Mouse (Mus musculus) stomach, postnatal 0 days (tissue): Measurements from ENCODE around the gene Mast2. TPM values are rescaled to one million over a fixed set of nuclear protein-coding genes. Genes with fewer than 3 reads are reported as not detected.
A peak's percentile ranks its signal among the peaks of the same experiment; 100 is the strongest.

ENCODE experiments used
- ATAC-seq: fragments of 200-750 bp; cut with Nextera tagmentation; 2 replicates; pipeline ENCODE4 v1.8.0; 2017; ENCODE audit not compliant: low FRiP score, low TSS enrichment
- DNase-seq: peaks from one replicate; pipeline ENCODE4 v3.0.0-alpha.2; 2016; ENCODE audit warnings: low spot score
- H3K27ac ChIP-seq: fragments of 300-500 bp; sonication (generic); replicated peaks from 2 replicates; pipeline ENCODE4 v1.5.1; 2014; ENCODE audit warnings: mild to moderate bottlenecking, control low read depth
- H3K27me3 ChIP-seq: fragments of 300-500 bp; sonication (generic); 2 replicates; pipeline ENCODE4 v1.6.1; 2014; ENCODE audit warnings: low read length; ENCODE audit not compliant: control insufficient read depth, insufficient read depth
- H3K36me3 ChIP-seq: fragments of 300-500 bp; sonication (generic); 2 replicates; pipeline ENCODE4 v1.6.1; 2014; ENCODE audit warnings: low read length, mixed read lengths; ENCODE audit not compliant: control insufficient read depth, insufficient read depth
- H3K4me1 ChIP-seq: fragments of 300-500 bp; sonication (generic); replicated peaks from 2 replicates; pipeline ENCODE4 v1.6.1; 2014; ENCODE audit warnings: antibody characterized with exemption; ENCODE audit not compliant: control insufficient read depth, insufficient read depth
- H3K4me2 ChIP-seq: fragments of 300-500 bp; sonication (generic); replicated peaks from 2 replicates; pipeline ENCODE4 v1.6.1; 2014; ENCODE audit warnings: low read depth, mild to moderate bottlenecking, control low read depth, moderate library complexity
- H3K4me3 ChIP-seq: fragments of 300-500 bp; sonication (generic); 2 replicates; pipeline ENCODE4 v1.5.1; 2014; ENCODE audit warnings: low read depth, low read length, control low read depth
- H3K9ac ChIP-seq: fragments of 300-500 bp; sonication (generic); 2 replicates; pipeline ENCODE4 v1.6.1; 2014; ENCODE audit warnings: mild to moderate bottlenecking, low read length, control low read depth, mixed read lengths
- H3K9me3 ChIP-seq: fragments of 300-500 bp; sonication (generic); 2 replicates; pipeline ENCODE4 v1.6.1; 2016; ENCODE audit warnings: low read length; ENCODE audit not compliant: control insufficient read depth
- CTCF ChIP-seq: IDR thresholded peaks from 2 replicates; pipeline ENCODE4 v1.5.1; 2016; ENCODE audit warnings: antibody characterized with exemption, low read depth, mild to moderate bottlenecking, moderate library complexity
- EP300 ChIP-seq: optimal IDR thresholded peaks from 2 replicates; pipeline ENCODE3; 2016; ENCODE audit warnings: antibody characterized with exemption
- WGBS: fragments of 180-500 bp; shearing (Covaris S2); extraction: QIAGEN DNeasy Blood & Tissue Kit; methylation state at CpG from one replicate; pipeline ENCODE4 v1.1.7; 2014; 5-methylcytosine and 5-hydroxymethylcytosine counted together
- polyA plus RNA-seq: library from polyadenylated mRNA; unstranded; fragments of >200 nt; fragmentation: Nextera tagmentation; extraction: Ambion mirVana; gene quantifications from 2 replicates; pipeline ENCODE4 v1.2.1, GENCODE M21; 2015

The Mast2 gene
- polyA plus RNA-seq, 1 experiment from 2014 or later = 5.1 TPM

GRCm38 (mm10) chr4:116492460-116492859 lies 28.5 kb upstream of the Mast2 start:
- ATAC-seq = peak; percentile 80
- 34% methylated on average over 4 of the region's 4 CpGs for WGBS
- Histone ChIP-seq H3K27ac (0 out of 2 replicates have a peak overlapping the region, but pooled peaks have one; percentile 20), H3K9ac (no peak overlapping the region), H3K9me3 (peaks cover 3% of the 10 kb centered on the region; the same call in 1 of the 2 replicates), H3K4me3 (no peak overlapping the region), H3K4me1 (no peaks in the 10 kb centered on the region), H3K27me3 (no peaks in the 10 kb centered on the region), H3K4me2 (no peak overlapping the region), H3K36me3 (no peaks in the 10 kb centered on the region)
- DNase-seq = peak; percentile 15
- TF ChIP-seq EP300 (no peak), CTCF (no peak)

- ATAC-seq (no peak), DNase-seq (no peak)
- no peaks in the 10 kb centered on the region for H3K27me3 ChIP-seq
- H3K4me3 ChIP-seq = no peak overlapping the region
- H3K27ac ChIP-seq = peak overlapping the region; percentile 30; the same call in 1 of the 2 replicates
- WGBS = 35% methylated on average over 2 of the region's 2 CpGs
- H3K9ac ChIP-seq = no peak overlapping the region
- no peak for TF ChIP-seq EP300
- TF ChIP-seq CTCF = no peak
- H3K36me3 ChIP-seq = no peaks in the 10 kb centered on the region
- no peak overlapping the region for H3K4me2 ChIP-seq
- peaks cover 3% of the 10 kb centered on the region; the same call in 1 of the 2 replicates for H3K9me3 ChIP-seq
- no peaks in the 10 kb centered on the region for H3K4me1 ChIP-seq
Observed at GRCm38 (mm10) chr4:116491886-116492285, 27.9 kb upstream of the Mast2 start.

- H3K4me2 ChIP-seq = no peak overlapping the region
- H3K4me1 ChIP-seq = no peaks in the 10 kb centered on the region
- peaks cover 3% of the 10 kb centered on the region; the same call in 1 of the 2 replicates for H3K9me3 ChIP-seq
- H3K27me3 ChIP-seq = no peaks in the 10 kb centered on the region
- 29% methylated on average over 2 of the region's 2 CpGs for WGBS
- H3K36me3 ChIP-seq = no peaks in the 10 kb centered on the region
- TF ChIP-seq EP300 = no peak
- TF ChIP-seq CTCF = no peak
- no peak overlapping the region for H3K9ac ChIP-seq
- DNase-seq (peak; percentile 37), ATAC-seq (peak; percentile 73)
- H3K27ac ChIP-seq = no peak overlapping the region
- no peak overlapping the region for H3K4me3 ChIP-seq
Observed at GRCm38 (mm10) chr4:116491119-116491536, 27.1 kb upstream of the Mast2 start.

- TF ChIP-seq CTCF = no peak
- no peak for TF ChIP-seq EP300
Observed at GRCm38 (mm10) chr4:116483476-116483875, 19.5 kb upstream of the Mast2 start.

GRCm38 (mm10) chr4:116481322-116481721 lies 17.3 kb upstream of the Mast2 start:
- DNase-seq = no peak
- no peak overlapping the region for H3K9ac ChIP-seq
- no peaks in the 10 kb centered on the region for H3K27me3 ChIP-seq
- 58% methylated on average over 2 of the region's 2 CpGs for WGBS
- ATAC-seq = no peak
- no peak overlapping the region for H3K4me3 ChIP-seq
- no peak overlapping the region for H3K27ac ChIP-seq
- no peaks in the 10 kb centered on the region for H3K4me1 ChIP-seq
- no peaks in the 10 kb centered on the region for H3K36me3 ChIP-seq
- no peaks in the 10 kb centered on the region for H3K9me3 ChIP-seq
- H3K4me2 ChIP-seq = no peak overlapping the region
- TF ChIP-seq CTCF (no peak), EP300 (no peak)

More at GRCm38 (mm10) chr4:116483476-116483875, 19.5 kb upstream of the Mast2 start:
- ATAC-seq = no peak
- DNase-seq = no peak
- 24% methylated on average over 2 of the region's 2 CpGs for WGBS
- no peak overlapping the region for H3K4me2 ChIP-seq
- no peaks in the 10 kb centered on the region for H3K36me3 ChIP-seq
- H3K27ac ChIP-seq = no peak overlapping the region
- no peaks in the 10 kb centered on the region for H3K4me1 ChIP-seq
- no peak overlapping the region for H3K9ac ChIP-seq
- H3K9me3 ChIP-seq = no peaks in the 10 kb centered on the region
- no peaks in the 10 kb centered on the region for H3K27me3 ChIP-seq
- H3K4me3 ChIP-seq = no peak overlapping the region

- WGBS = under 1% methylated on average over 56 of the region's 74 CpGs
Observed at GRCm38 (mm10) chr4:116463231-116464125, 505 bp downstream of the Mast2 start.

More at GRCm38 (mm10) chr4:116463231-116464125, 505 bp downstream of the Mast2 start:
- Histone ChIP-seq H3K9me3 (no peaks in the 10 kb centered on the region), H3K9ac (peak overlapping the region; percentile 89), H3K4me3 (peak overlapping the region; percentile 95), H3K27me3 (no peaks in the 10 kb centered on the region), H3K27ac (peak overlapping the region; percentile 92), H3K4me1 (no peaks in the 10 kb centered on the region; the same call in 1 of the 2 replicates), H3K36me3 (no peaks in the 10 kb centered on the region), H3K4me2 (peak overlapping the region; percentile 82)
- TF ChIP-seq EP300 = no peak
- TF ChIP-seq CTCF = peak; percentile 25; the same call in 1 of the 2 replicates
- ATAC-seq (peak; percentile 58), DNase-seq (peak; percentile 52)
